Mouse (Mus musculus): ENCODE measurements around the gene Ncbp1.

GRCm38 (mm10) chr4:46116544-46117175 is 21.8 kb upstream of the Ncbp1 start:
- TF ChIP-seq POLR2A (IDR thresholded peaks at IDR 0.05; ENCODE audit: low read depth, low read length) (no peak), CTCF (conservative IDR thresholded peaks at IDR 0.05; ENCODE audit: insufficient read depth, insufficient read length, low read depth, low read length) (no peak)

Measured in kidney, adult 2 months (tissue).